Mouse (Mus musculus) forebrain, embryonic 14.5 days (tissue): ENCODE measurements around the gene Ralgps2. TPM values are rescaled to one million over a fixed set of nuclear protein-coding genes. Genes with fewer than 3 reads are reported as not detected.

Source experiments
- ATAC-seq: fragments of 200-750 bp; cut with Nextera tagmentation; 2 replicates; pipeline ENCODE4 v1.8.0; 2017; ENCODE audit warnings: mild to moderate bottlenecking, moderate library complexity
- DNase-seq: peaks from one replicate; pipeline ENCODE4 v3.0.0-alpha.2; 2015; ENCODE audit warnings: low spot score
- H3K27ac ChIP-seq: fragments of 300-500 bp; sonication (generic); 2 replicates; pipeline ENCODE4 v1.5.1; 2014; ENCODE audit warnings: low read depth, mild to moderate bottlenecking, control low read depth, low read length, moderate library complexity
- H3K27me3 ChIP-seq: fragments of 300-500 bp; sonication (generic); replicated peaks from 2 replicates; pipeline ENCODE4 v1.6.1; 2014; ENCODE audit warnings: low read length, control low read depth, mixed read lengths; ENCODE audit not compliant: control insufficient read depth, insufficient read depth
- H3K36me3 ChIP-seq: fragments of 300-500 bp; sonication (generic); 2 replicates; pipeline ENCODE4 v1.6.1; 2014; ENCODE audit warnings: low read length, control low read depth; ENCODE audit not compliant: control insufficient read depth, insufficient read depth
- H3K4me1 ChIP-seq: fragments of 300-500 bp; sonication (generic); 2 replicates; pipeline ENCODE4 v1.6.1; 2014; ENCODE audit warnings: antibody characterized with exemption, low read length, control low read depth; ENCODE audit not compliant: control insufficient read depth, insufficient read depth
- H3K4me2 ChIP-seq: fragments of 300-500 bp; sonication (generic); 2 replicates; pipeline ENCODE4 v1.6.1; 2014; ENCODE audit warnings: mild to moderate bottlenecking, control low read depth, low read length
- H3K4me3 ChIP-seq: fragments of 300-500 bp; sonication (generic); 2 replicates; pipeline ENCODE4 v1.5.1; 2014; ENCODE audit warnings: low read depth, low read length, control low read depth
- H3K9ac ChIP-seq: fragments of 300-500 bp; sonication (generic); 2 replicates; pipeline ENCODE4 v1.6.1; 2014; ENCODE audit warnings: mild to moderate bottlenecking, low read length, control low read depth, moderate library complexity
- H3K9me3 ChIP-seq: fragments of 300-500 bp; sonication (generic); replicated peaks from 2 replicates; pipeline ENCODE4 v1.6.1; 2016; ENCODE audit warnings: low read length, control low read depth, mixed read lengths; ENCODE audit not compliant: control insufficient read depth
- WGBS: fragments of 180-500 bp; shearing (Covaris S2); extraction: QIAGEN DNeasy Blood & Tissue Kit; methylation state at CpG from one replicate; pipeline ENCODE4 v1.1.7; 2014; 5-methylcytosine and 5-hydroxymethylcytosine counted together
- polyA plus RNA-seq: library from polyadenylated mRNA; unstranded; fragments of >200 nt; fragmentation: Nextera tagmentation; extraction: Ambion mirVana; gene quantifications from 2 replicates; pipeline ENCODE4 v1.2.1, GENCODE M21; 2014

Gene Ralgps2
- polyA plus RNA-seq, 1 experiment from 2014 or later = 93.0 TPM

- H3K4me1 ChIP-seq = no peaks in the 10 kb centered on the region; the same call in 1 of the 2 replicates
- no peaks in the 10 kb centered on the region for H3K27me3 ChIP-seq
- H3K4me2 ChIP-seq = no peak overlapping the region
- H3K4me3 ChIP-seq = no peak overlapping the region
- no peaks in the 10 kb centered on the region for H3K36me3 ChIP-seq
- H3K9ac ChIP-seq = no peak overlapping the region
- no peak for ATAC-seq
- DNase-seq = no peak
- no peaks in the 10 kb centered on the region for H3K9me3 ChIP-seq
- 52% methylated on average over 4 of the region's 4 CpGs for WGBS
- no peak overlapping the region for H3K27ac ChIP-seq
Measured at GRCm38 (mm10) chr1:156861475-156862043, 77.9 kb downstream of the Ralgps2 start.

- no peak overlapping the region for H3K4me2 ChIP-seq
- no peak for DNase-seq
Measured at GRCm38 (mm10) chr1:156860266-156860665, 79.2 kb downstream of the Ralgps2 start.

GRCm38 (mm10) chr1:156859711-156860250 is 79.6 kb downstream of the Ralgps2 start:
- Histone ChIP-seq H3K9me3 (no peaks in the 10 kb centered on the region), H3K27ac (no peak overlapping the region), H3K27me3 (no peaks in the 10 kb centered on the region), H3K36me3 (no peaks in the 10 kb centered on the region), H3K4me2 (no peak overlapping the region), H3K4me1 (no peaks in the 10 kb centered on the region; the same call in 1 of the 2 replicates), H3K9ac (no peak overlapping the region), H3K4me3 (no peak overlapping the region)
- WGBS = 77% methylated on average over 2 of the region's 2 CpGs
- DNase-seq = no peak
- ATAC-seq = no peak

More at GRCm38 (mm10) chr1:156860266-156860665, 79.2 kb downstream of the Ralgps2 start:
- no peak overlapping the region for H3K27ac ChIP-seq
- no peak for ATAC-seq
- no peak overlapping the region for H3K4me3 ChIP-seq
- no peaks in the 10 kb centered on the region for H3K27me3 ChIP-seq
- no peaks in the 10 kb centered on the region for H3K9me3 ChIP-seq
- no peaks in the 10 kb centered on the region for H3K36me3 ChIP-seq
- no peak overlapping the region for H3K9ac ChIP-seq
- 93% methylated on average over 8 of the region's 8 CpGs for WGBS
- H3K4me1 ChIP-seq = no peaks in the 10 kb centered on the region; the same call in 1 of the 2 replicates

GRCm38 (mm10) chr1:156859156-156859555 is 80.3 kb downstream of the Ralgps2 start:
- H3K4me3 ChIP-seq = no peak overlapping the region
- H3K9ac ChIP-seq = no peak overlapping the region
- no peak overlapping the region for H3K27ac ChIP-seq
- no peak overlapping the region for H3K4me2 ChIP-seq
- H3K36me3 ChIP-seq = no peaks in the 10 kb centered on the region
- no peaks in the 10 kb centered on the region for H3K27me3 ChIP-seq
- 88% methylated on average over 2 of the region's 2 CpGs for WGBS
- no peaks in the 10 kb centered on the region; the same call in 1 of the 2 replicates for H3K4me1 ChIP-seq
- no peak for DNase-seq
- ATAC-seq = no peak
- H3K9me3 ChIP-seq = no peaks in the 10 kb centered on the region

- Histone ChIP-seq H3K9me3 (no peaks in the 10 kb centered on the region), H3K27ac (no peak overlapping the region), H3K9ac (no peak overlapping the region), H3K4me1 (no peaks in the 10 kb centered on the region), H3K27me3 (no peaks in the 10 kb centered on the region), H3K4me3 (no peak overlapping the region), H3K36me3 (no peaks in the 10 kb centered on the region), H3K4me2 (no peak overlapping the region)
- WGBS = 88% methylated on average over 2 of the region's 2 CpGs
- DNase-seq = no peak
- ATAC-seq = no peak
Measured at GRCm38 (mm10) chr1:156856666-156857065, 82.8 kb downstream of the Ralgps2 start.

- ATAC-seq (no peak), DNase-seq (no peak)
- H3K27ac ChIP-seq = no peak overlapping the region
- WGBS = 98% methylated on average over 4 of the region's 4 CpGs
- H3K4me2 ChIP-seq = no peak overlapping the region
- H3K36me3 ChIP-seq = no peaks in the 10 kb centered on the region
- H3K9ac ChIP-seq = no peak overlapping the region
- H3K27me3 ChIP-seq = no peaks in the 10 kb centered on the region
- no peak overlapping the region for H3K4me3 ChIP-seq
- no peaks in the 10 kb centered on the region for H3K9me3 ChIP-seq
- H3K4me1 ChIP-seq = no peaks in the 10 kb centered on the region
Measured at GRCm38 (mm10) chr1:156854558-156854957, 84.9 kb downstream of the Ralgps2 start.

GRCm38 (mm10) chr1:156852872-156853271 is 86.6 kb downstream of the Ralgps2 start:
- Histone ChIP-seq H3K27me3 (no peaks in the 10 kb centered on the region), H3K4me2 (no peak overlapping the region), H3K36me3 (no peaks in the 10 kb centered on the region), H3K9me3 (no peaks in the 10 kb centered on the region), H3K4me3 (no peak overlapping the region), H3K9ac (no peak overlapping the region), H3K4me1 (no peaks in the 10 kb centered on the region), H3K27ac (no peak overlapping the region)
- ATAC-seq = no peak
- no peak for DNase-seq
- WGBS = 81% methylated on average over 5 of the region's 5 CpGs

- Histone ChIP-seq H3K4me2 (no peak overlapping the region), H3K27me3 (no peaks in the 10 kb centered on the region), H3K4me3 (no peak overlapping the region), H3K36me3 (no peaks in the 10 kb centered on the region), H3K9me3 (no peaks in the 10 kb centered on the region), H3K4me1 (no peaks in the 10 kb centered on the region), H3K9ac (no peak overlapping the region), H3K27ac (no peak overlapping the region)
- ATAC-seq = no peak
- WGBS = 88% methylated on average over 9 of the region's 9 CpGs
- DNase-seq = no peak
Measured at GRCm38 (mm10) chr1:156852409-156852808, 87.0 kb downstream of the Ralgps2 start.

- Histone ChIP-seq H3K9me3 (no peaks in the 10 kb centered on the region), H3K4me2 (no peak overlapping the region), H3K36me3 (no peaks in the 10 kb centered on the region), H3K27me3 (no peaks in the 10 kb centered on the region), H3K4me1 (no peaks in the 10 kb centered on the region), H3K27ac (no peak overlapping the region), H3K9ac (no peak overlapping the region), H3K4me3 (no peak overlapping the region)
- DNase-seq = no peak
- ATAC-seq = no peak
- 88% methylated on average over 4 of the region's 4 CpGs for WGBS
Measured at GRCm38 (mm10) chr1:156847098-156847497, 92.3 kb downstream of the Ralgps2 start.
